Mouse (Mus musculus) colon, adult 2 months (tissue): ENCODE data around the gene Prickle3. TPM values are rescaled to one million over a fixed set of nuclear protein-coding genes. Genes with fewer than 3 reads are reported as not detected.

Source experiments
- polyA plus RNA-seq: library from polyadenylated mRNA; depleted of rRNA; stranded (reverse); fragments of >200 nt; gene quantifications from 2 replicates; pipeline ENCODE4 v1.2.3, GENCODE M21; 2012; rRNA removed

The Prickle3 gene
- 28.8 and 34.6 TPM in 2 replicates for polyA plus RNA-seq

GRCm38 (mm10) chrX:7657221-7657639 is at the start of gene Prickle3:
TSS of gene Prickle3 (plus strand) at chrX:7657260.

GRCm38 (mm10) chrX:7638401-7639091 is 18.5 kb upstream of the Prickle3 start, which contains the start of gene Syp:
TSS of gene Syp (plus strand) at chrX:7638471.

GRCm38 (mm10) chrX:7670921-7671623 is 14.0 kb downstream of the Prickle3 start, which contains the start of gene Plp2:
TSS of gene Plp2 (minus strand) at chrX:7671390.

GRCm38 (mm10) chrX:7680864-7681263 is 23.8 kb downstream of the Prickle3 start, which contains the start of gene Magix:
TSS of gene Magix (minus strand) at chrX:7681251.

GRCm38 (mm10) chrX:7696954-7697381 is 39.9 kb downstream of the Prickle3 start, which contains the start of gene Gpkow:
TSS of gene Gpkow (plus strand) at chrX:7697131.

GRCm38 (mm10) chrX:7714135-7714899 is 57.3 kb downstream of the Prickle3 start, which contains the start of gene Wdr45:
TSS of gene Wdr45 (plus strand) at chrX:7714333.

Other genes starting within 250 kb of the Prickle3 start
- 0.24 and 0.58 TPM in 2 replicates for gene Foxp3, start 83.6 kb upstream of the Prickle3 start, polyA plus RNA-seq
- gene Ppp1r3f, start 83.0 kb upstream of the Prickle3 start, polyA plus RNA-seq = 2.5 and 3.0 TPM in 2 replicates
- 16.5 and 17.3 TPM in 2 replicates for gene Ccdc22, start 51.7 kb upstream of the Prickle3 start, polyA plus RNA-seq
- not detected in 2 replicates for gene Cacna1f, start 50.2 kb upstream of the Prickle3 start, polyA plus RNA-seq
- gene Syp, start 18.8 kb upstream of the Prickle3 start, polyA plus RNA-seq = 6.4 TPM in 2 replicates
- 360 and 390 TPM in 2 replicates for gene Plp2, start 14.1 kb downstream of the Prickle3 start, polyA plus RNA-seq
- gene Magix, start 24.0 kb downstream of the Prickle3 start, polyA plus RNA-seq = 1.3 and 2.7 TPM in 2 replicates
- gene Gpkow, start 39.9 kb downstream of the Prickle3 start, polyA plus RNA-seq = 4.7 and 5.5 TPM in 2 replicates
- gene Wdr45, start 57.1 kb downstream of the Prickle3 start, polyA plus RNA-seq = 39.4 and 43.0 TPM in 2 replicates
- gene Gm45208, start 65.0 kb downstream of the Prickle3 start, polyA plus RNA-seq = not detected in 2 replicates
- 51.2 and 75.8 TPM in 2 replicates for gene Praf2, start 71.2 kb downstream of the Prickle3 start, polyA plus RNA-seq
- 30.0 and 34.8 TPM in 2 replicates for gene Ccdc120, start 93.6 kb downstream of the Prickle3 start, polyA plus RNA-seq
- gene Tfe3, start 105.3 kb downstream of the Prickle3 start, polyA plus RNA-seq = 23.0 and 25.1 TPM in 2 replicates
- gene Gripap1, start 132.5 kb downstream of the Prickle3 start, polyA plus RNA-seq = 18.9 and 22.6 TPM in 2 replicates
- gene Kcnd1, start 165.0 kb downstream of the Prickle3 start, polyA plus RNA-seq = 1.8 and 2.2 TPM in 2 replicates
- 36.1 and 38.3 TPM in 2 replicates for gene Otud5, start 184.1 kb downstream of the Prickle3 start, polyA plus RNA-seq
- gene Pim2, start 221.0 kb downstream of the Prickle3 start, polyA plus RNA-seq = 10.7 and 13.5 TPM in 2 replicates
- gene Slc35a2, start 226.8 kb downstream of the Prickle3 start, polyA plus RNA-seq = 260 and 397 TPM in 2 replicates
- 31.5 and 39.6 TPM in 2 replicates for gene Pqbp1, start 242.0 kb downstream of the Prickle3 start, polyA plus RNA-seq
- gene Timm17b, start 242.1 kb downstream of the Prickle3 start, polyA plus RNA-seq = 45.5 and 51.4 TPM in 2 replicates